Mouse (Mus musculus): Measurements from ENCODE around the gene Ggta1. TPM values are rescaled to one million over a fixed set of nuclear protein-coding genes. Genes with fewer than 3 reads are reported as not detected.

The Ggta1 gene
- polyA plus RNA-seq, 1 experiment from 2014 or later = 30.4 TPM

- H3K36me3 ChIP-seq = peaks cover 10% of the 10 kb centered on the region; the same call in 1 of the 2 replicates
- H3K4me3 ChIP-seq = no peak overlapping the region
- no peak for DNase-seq (ENCODE audit: low spot score)
- no peaks in the 10 kb centered on the region for H3K9me3 ChIP-seq
- no peaks in the 10 kb centered on the region for H3K27me3 ChIP-seq (ENCODE audit: insufficient read depth, poor library complexity, severe bottlenecking)
- no peak overlapping the region for H3K27ac ChIP-seq
- H3K4me1 ChIP-seq = peaks cover 48% of the 10 kb centered on the region
- 84% methylated on average over 6 of the region's 6 CpGs for WGBS
These were observed 21.6 kb downstream of the Ggta1 start for GRCm38 (mm10) chr2:35441419-35441818.

- peaks cover 40% of the 10 kb centered on the region for H3K4me1 ChIP-seq
- 89% methylated on average over 3 of the region's 3 CpGs for WGBS
- H3K36me3 ChIP-seq = peaks cover 10% of the 10 kb centered on the region; the same call in 1 of the 2 replicates
- H3K9me3 ChIP-seq = no peaks in the 10 kb centered on the region
- H3K27me3 ChIP-seq (ENCODE audit: insufficient read depth, poor library complexity, severe bottlenecking) = no peaks in the 10 kb centered on the region
- H3K4me3 ChIP-seq = no peak overlapping the region
- no peak overlapping the region for H3K27ac ChIP-seq
- DNase-seq (ENCODE audit: low spot score) = no peak
These were observed 22.6 kb downstream of the Ggta1 start for GRCm38 (mm10) chr2:35440480-35440879.

DNA sequence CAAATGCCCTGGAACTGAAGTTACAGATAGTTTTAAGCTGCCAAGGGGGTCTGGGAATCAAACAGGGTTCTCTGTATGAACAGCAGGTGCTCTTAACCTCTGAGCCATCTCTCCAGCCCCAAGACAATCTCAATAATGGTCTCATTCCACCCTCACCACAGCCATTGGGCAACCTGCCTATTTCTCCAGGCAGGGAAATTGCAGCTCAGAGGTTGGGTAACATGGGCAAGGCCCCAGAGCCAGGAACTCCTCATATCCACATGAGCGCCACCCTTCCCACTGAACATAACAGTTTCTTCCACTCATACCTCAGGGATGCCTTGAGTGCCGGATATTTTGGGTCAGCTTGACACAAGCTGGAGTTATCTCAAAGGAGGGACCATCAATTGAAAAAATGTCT is 25.2 kb downstream of the Ggta1 start:
- H3K4me3 ChIP-seq = no peak overlapping the region
- no peak overlapping the region for H3K27ac ChIP-seq
- peaks cover 54% of the 10 kb centered on the region for H3K4me1 ChIP-seq
- no peaks in the 10 kb centered on the region for H3K9me3 ChIP-seq
- 94% methylated on average over 2 of the region's 2 CpGs for WGBS
- peaks cover 10% of the 10 kb centered on the region; the same call in 1 of the 2 replicates for H3K36me3 ChIP-seq
- DNase-seq (ENCODE audit: low spot score) = no peak
- H3K27me3 ChIP-seq (ENCODE audit: insufficient read depth, poor library complexity, severe bottlenecking) = no peaks in the 10 kb centered on the region

- H3K4me3 ChIP-seq = 0 out of 2 replicates have a peak overlapping the region, but pooled peaks have one; percentile 15
- H3K4me1 ChIP-seq = peaks cover 60% of the 10 kb centered on the region
- H3K36me3 ChIP-seq = peaks cover 15% of the 10 kb centered on the region; the same call in 1 of the 2 replicates
- H3K9me3 ChIP-seq = no peaks in the 10 kb centered on the region
- DNase-seq (ENCODE audit: low spot score) = no peak
- H3K27me3 ChIP-seq (ENCODE audit: insufficient read depth, poor library complexity, severe bottlenecking) = no peaks in the 10 kb centered on the region
- 79% methylated on average over 6 of the region's 6 CpGs for WGBS
- H3K27ac ChIP-seq = peak overlapping the region; percentile 80
These were observed 28.4 kb downstream of the Ggta1 start for GRCm38 (mm10) chr2:35434576-35435123.

GRCm38 (mm10) chr2:35433428-35433827 is 29.6 kb downstream of the Ggta1 start:
- DNase-seq (ENCODE audit: low spot score) = no peak
- peak overlapping the region; percentile 80 for H3K27ac ChIP-seq
- WGBS = 55% methylated on average over 4 of the region's 4 CpGs
- H3K4me3 ChIP-seq = no peak overlapping the region
- H3K4me1 ChIP-seq = peaks cover 69% of the 10 kb centered on the region
- H3K9me3 ChIP-seq = no peaks in the 10 kb centered on the region
- no peaks in the 10 kb centered on the region for H3K27me3 ChIP-seq (ENCODE audit: insufficient read depth, poor library complexity, severe bottlenecking)
- H3K36me3 ChIP-seq = peaks cover 12% of the 10 kb centered on the region; the same call in 1 of the 2 replicates

GRCm38 (mm10) chr2:35432472-35432871 is 30.6 kb downstream of the Ggta1 start:
- DNase-seq (ENCODE audit: low spot score) = no peak
- 19% methylated on average over 7 of the region's 7 CpGs for WGBS
- H3K9me3 ChIP-seq = no peaks in the 10 kb centered on the region
- peak overlapping the region; percentile 80 for H3K27ac ChIP-seq
- H3K27me3 ChIP-seq (ENCODE audit: insufficient read depth, poor library complexity, severe bottlenecking) = no peaks in the 10 kb centered on the region
- peak overlapping the region; percentile 42 for H3K4me3 ChIP-seq
- peaks cover 75% of the 10 kb centered on the region for H3K4me1 ChIP-seq
- peaks cover 7% of the 10 kb centered on the region; the same call in 1 of the 2 replicates for H3K36me3 ChIP-seq

DNA sequence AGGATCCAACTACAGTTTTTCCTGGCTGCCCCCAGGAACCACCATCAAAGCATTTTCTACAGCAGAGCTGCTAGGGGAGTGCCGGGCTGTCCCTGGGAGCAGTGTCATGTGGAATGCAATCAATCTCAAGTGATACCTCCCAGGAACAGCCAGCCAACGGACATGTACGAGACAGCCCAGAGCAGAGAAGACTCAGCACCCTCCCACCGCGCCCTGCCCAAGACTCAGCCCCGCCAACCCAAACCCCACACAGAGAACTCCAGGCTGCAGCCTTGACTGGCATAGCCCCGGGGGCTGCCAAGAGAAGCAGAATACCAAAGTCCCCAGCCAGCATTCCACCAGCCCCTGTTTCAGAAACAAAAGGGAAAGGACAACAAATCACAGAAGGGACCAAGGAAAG is 31.0 kb downstream of the Ggta1 start:
- Histone ChIP-seq H3K9me3 (no peaks in the 10 kb centered on the region), H3K27me3 (ENCODE audit: insufficient read depth, poor library complexity, severe bottlenecking) (no peaks in the 10 kb centered on the region), H3K27ac (peak overlapping the region; percentile 80), H3K36me3 (peaks cover 5% of the 10 kb centered on the region; the same call in 1 of the 2 replicates), H3K4me3 (peak overlapping the region; percentile 42), H3K4me1 (peaks cover 73% of the 10 kb centered on the region)
- no peak for DNase-seq (ENCODE audit: low spot score)
- WGBS = 11% methylated on average over 7 of the region's 7 CpGs

DNA sequence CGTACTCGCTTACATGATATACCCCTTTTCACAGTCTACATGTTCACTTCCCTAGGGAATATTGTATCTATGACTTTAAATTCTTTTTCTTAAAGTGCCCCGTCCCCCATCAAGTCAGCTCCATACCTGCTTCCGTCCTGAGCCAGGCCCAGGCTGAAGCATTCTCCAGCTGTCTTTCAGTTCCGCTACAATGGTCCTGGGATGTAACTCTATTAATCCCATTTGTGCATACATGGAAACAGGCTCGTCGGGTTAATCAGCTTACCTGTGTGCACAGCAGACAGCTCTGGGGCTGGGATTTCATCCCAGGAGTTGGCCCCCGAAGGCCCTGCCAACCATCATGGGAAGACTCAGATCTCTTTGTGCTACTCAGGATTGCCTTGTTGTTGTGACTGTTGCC is 32.2 kb downstream of the Ggta1 start:
- 88% methylated on average over 8 of the region's 8 CpGs for WGBS
- Histone ChIP-seq H3K27me3 (ENCODE audit: insufficient read depth, poor library complexity, severe bottlenecking) (no peaks in the 10 kb centered on the region), H3K4me3 (no peak overlapping the region), H3K36me3 (peaks cover 6% of the 10 kb centered on the region; the same call in 1 of the 2 replicates), H3K27ac (no peak overlapping the region), H3K4me1 (peaks cover 68% of the 10 kb centered on the region), H3K9me3 (no peaks in the 10 kb centered on the region)
- no peak for DNase-seq (ENCODE audit: low spot score)

DNA sequence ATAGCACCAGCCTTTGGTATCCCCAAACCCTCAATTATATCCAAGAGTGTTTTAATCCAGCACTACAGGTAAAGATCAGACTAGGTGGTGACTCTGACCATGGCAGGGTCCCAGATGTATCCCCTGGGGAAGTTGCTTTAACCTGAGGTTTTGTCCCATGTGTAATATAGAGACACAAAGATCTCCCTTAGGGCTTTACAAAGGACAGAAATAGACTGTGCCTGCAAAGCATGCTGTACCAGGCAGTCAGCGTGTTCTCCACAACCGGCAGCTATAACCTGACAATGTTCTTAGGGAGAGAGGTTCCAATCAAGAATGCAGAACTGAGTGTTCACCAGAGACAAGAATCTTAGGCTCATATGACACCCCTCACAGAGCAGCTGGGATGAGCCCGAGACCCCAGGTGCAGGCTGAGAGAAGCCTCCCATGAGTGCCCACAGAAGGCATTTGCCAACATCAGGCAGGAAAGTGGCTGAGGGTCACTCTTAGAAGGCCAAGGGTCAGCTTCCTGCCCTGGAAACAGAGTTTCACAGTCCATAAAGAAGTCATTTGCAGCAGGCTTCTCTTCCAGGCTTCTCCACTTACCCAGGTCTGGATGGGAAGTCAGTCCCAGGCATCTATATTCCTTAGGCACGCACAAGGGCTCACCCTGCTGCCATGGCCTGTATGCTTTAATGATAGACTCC is 34.3 kb downstream of the Ggta1 start:
- 75% methylated on average over 4 of the region's 4 CpGs for WGBS
- H3K9me3 ChIP-seq = no peaks in the 10 kb centered on the region

GRCm38 (mm10) chr2:35427559-35427958 is 35.5 kb downstream of the Ggta1 start:
- DNase-seq (ENCODE audit: low spot score) = no peak
- 70% methylated on average over 2 of the region's 2 CpGs for WGBS
- Histone ChIP-seq H3K9me3 (no peaks in the 10 kb centered on the region), H3K4me3 (no peak overlapping the region), H3K27ac (peak overlapping the region; percentile 8; the same call in 1 of the 2 replicates), H3K4me1 (peaks cover 42% of the 10 kb centered on the region), H3K36me3 (peaks cover 36% of the 10 kb centered on the region), H3K27me3 (ENCODE audit: insufficient read depth, poor library complexity, severe bottlenecking) (no peaks in the 10 kb centered on the region)

More for the DNA sequence above, 34.3 kb downstream of the Ggta1 start:
- Histone ChIP-seq H3K27ac (peak overlapping the region; percentile 48), H3K27me3 (ENCODE audit: insufficient read depth, poor library complexity, severe bottlenecking) (no peaks in the 10 kb centered on the region), H3K4me1 (peaks cover 54% of the 10 kb centered on the region), H3K36me3 (peaks cover 24% of the 10 kb centered on the region; the same call in 1 of the 2 replicates), H3K4me3 (no peak overlapping the region)
- no peak for DNase-seq (ENCODE audit: low spot score)

- 88% methylated on average over 1 of the region's 1 CpGs for WGBS
- Histone ChIP-seq H3K4me3 (no peak overlapping the region), H3K36me3 (peaks cover 68% of the 10 kb centered on the region), H3K9me3 (peaks cover 5% of the 10 kb centered on the region), H3K27me3 (ENCODE audit: insufficient read depth, poor library complexity, severe bottlenecking) (no peaks in the 10 kb centered on the region), H3K4me1 (peaks cover 19% of the 10 kb centered on the region), H3K27ac (no peak overlapping the region)
- no peak for DNase-seq (ENCODE audit: low spot score)
These were observed 39.2 kb downstream of the Ggta1 start for GRCm38 (mm10) chr2:35423711-35424339.

GRCm38 (mm10) chr2:35422384-35422783 is 40.6 kb downstream of the Ggta1 start:
- Histone ChIP-seq H3K27me3 (ENCODE audit: insufficient read depth, poor library complexity, severe bottlenecking) (no peaks in the 10 kb centered on the region), H3K27ac (no peak overlapping the region), H3K4me1 (peaks cover 8% of the 10 kb centered on the region), H3K36me3 (peaks cover 75% of the 10 kb centered on the region), H3K4me3 (no peak overlapping the region), H3K9me3 (peaks cover 5% of the 10 kb centered on the region)
- WGBS = 94% methylated on average over 3 of the region's 3 CpGs
- no peak for DNase-seq (ENCODE audit: low spot score)

GRCm38 (mm10) chr2:35420681-35421080 is 42.4 kb downstream of the Ggta1 start:
- 53% methylated on average over 1 of the region's 1 CpGs for WGBS
- H3K36me3 ChIP-seq = peaks cover 81% of the 10 kb centered on the region
- no peak for DNase-seq (ENCODE audit: low spot score)

More at GRCm38 (mm10) chr2:35420681-35421080, 42.4 kb downstream of the Ggta1 start:
- Histone ChIP-seq H3K27ac (no peak overlapping the region), H3K27me3 (ENCODE audit: insufficient read depth, poor library complexity, severe bottlenecking) (no peaks in the 10 kb centered on the region), H3K4me1 (peaks cover 13% of the 10 kb centered on the region; the same call in 1 of the 2 replicates), H3K4me3 (no peak overlapping the region), H3K9me3 (peaks cover 5% of the 10 kb centered on the region)

Measured in heart, embryonic 10.5 days (tissue).